Comparison of ENCODE assay signal across 16 mouse cellular contexts in the genomic region with DNA sequence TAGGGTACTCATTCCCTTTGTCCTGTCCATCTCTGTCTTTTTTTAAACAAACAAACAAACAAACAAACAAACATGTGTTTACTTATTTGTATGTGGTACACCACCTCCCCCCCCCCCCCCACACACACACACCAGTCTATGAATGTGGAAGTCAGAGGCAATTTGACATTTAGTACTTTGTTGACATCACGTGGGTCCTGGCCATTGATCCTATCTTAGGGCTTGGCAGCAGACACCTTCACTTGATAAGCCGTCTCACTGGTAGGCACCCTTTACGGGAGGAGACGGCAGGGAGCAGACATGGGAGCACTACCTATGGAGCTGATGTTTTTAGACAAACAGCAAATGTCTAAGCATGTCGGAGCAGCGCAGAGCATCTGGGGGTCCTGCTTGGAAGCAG.
"Had no signal": no experiment of that assay in that cellular context is flagged by ENCODE, and none has a peak within 500 bp of the region (broad histone marks: within the 10 kb centered on the region; RNA-seq: fewer than 3 reads in every experiment).

No protein-coding gene starts in this region.

- H3K4me2 ChIP-seq: limb, embryonic 12.5 days; liver, embryonic 11.5 days; lung, embryonic 15.5 days; midbrain, embryonic 12.5 days; neural tube, embryonic 12.5 days; stomach, embryonic 15.5 days had no signal

- ATAC-seq: inflammation-experienced regulatory T-cells, adult 6 months had no signal

- H3K4me1 ChIP-seq: limb, embryonic 12.5 days; midbrain, embryonic 12.5 days had no signal

- H3K9me3 ChIP-seq: limb, embryonic 12.5 days; lung, embryonic 15.5 days; megakaryocyte, embryonic 14.5 days; midbrain, embryonic 12.5 days; neural tube, embryonic 12.5 days; stomach, embryonic 15.5 days had no signal

- H3K4me3 ChIP-seq: layer of hippocampus, adult 2 months; limb, embryonic 12.5 days; lung, embryonic 15.5 days; megakaryocyte, embryonic 14.5 days; midbrain, embryonic 12.5 days; neural tube, embryonic 12.5 days; stomach, embryonic 15.5 days had no signal

- DNase-seq: kidney, adult 2 months; lung, postnatal 14 days; right cerebral cortex, postnatal 4 days; spleen, adult 18-20 months; thymus, adult 2 months; thymus, postnatal 25 days had no signal

- H3K27me3 ChIP-seq: limb, embryonic 12.5 days; lung, embryonic 15.5 days; megakaryocyte, embryonic 14.5 days; neural tube, embryonic 12.5 days; stomach, embryonic 15.5 days had no signal

- H3K36me3 ChIP-seq: limb, embryonic 12.5 days; lung, embryonic 15.5 days; midbrain, embryonic 12.5 days; neural tube, embryonic 12.5 days; stomach, embryonic 15.5 days had no signal

- H3K9ac ChIP-seq: limb, embryonic 12.5 days; lung, embryonic 15.5 days; midbrain, embryonic 12.5 days; neural tube, embryonic 12.5 days; stomach, embryonic 15.5 days had no signal

- H3K27ac ChIP-seq: layer of hippocampus, adult 2 months; limb, embryonic 12.5 days; lung, embryonic 15.5 days; macrophage; midbrain, embryonic 12.5 days; neural tube, embryonic 12.5 days; stomach, embryonic 15.5 days had no signal
